Mouse (Mus musculus): ENCODE measurements around the gene Tfcp2.
A peak's percentile ranks its signal among the peaks of the same experiment; 100 is the strongest.
"Not testable (repeated sequence)": the region's sequence is repeated elsewhere in the genome, so short reads cannot be mapped to it uniquely, and the experiment has no call there.

Gene Tfcp2

DNA sequence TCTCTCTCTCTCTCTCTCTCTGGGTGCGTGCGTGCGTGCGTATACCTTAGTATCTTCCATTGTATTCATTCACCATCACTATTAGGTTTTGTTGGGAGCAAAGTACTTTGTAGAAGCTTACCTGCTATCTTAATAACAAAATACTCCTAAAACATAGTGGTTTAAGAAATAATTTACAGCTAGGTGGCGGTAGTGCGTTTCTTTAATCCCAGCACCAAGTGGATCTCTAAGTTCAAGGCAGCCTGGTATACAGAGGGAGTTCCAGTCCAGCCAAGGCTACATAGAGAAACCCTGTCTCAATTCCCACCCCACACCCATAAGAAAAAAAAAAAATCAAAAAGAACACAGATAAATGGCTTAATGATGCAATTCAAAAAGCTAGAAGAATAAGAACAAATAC lies 13.9 kb downstream of the Tfcp2 start:
- no peaks in the 10 kb centered on the region for H3K36me3 ChIP-seq (ENCODE audit: control insufficient read depth, insufficient read depth, low read length, poor library complexity, severe bottlenecking)
- H3K27me3 ChIP-seq (ENCODE audit: control insufficient read depth, insufficient read depth, low read length, poor library complexity, severe bottlenecking) = no peaks in the 10 kb centered on the region
- peak; percentile 87 for DNase-seq (ENCODE audit: low read depth, low spot score)

- H3K36me3 ChIP-seq (ENCODE audit: control insufficient read depth, insufficient read depth, low read length, poor library complexity, severe bottlenecking) = no peaks in the 10 kb centered on the region
- no peak for DNase-seq (ENCODE audit: low read depth, low spot score)
- H3K27me3 ChIP-seq (ENCODE audit: control insufficient read depth, insufficient read depth, low read length, poor library complexity, severe bottlenecking) = no peaks in the 10 kb centered on the region
Observed at GRCm38 (mm10) chr15:100527900-100528299, 23.9 kb downstream of the Tfcp2 start.

DNA sequence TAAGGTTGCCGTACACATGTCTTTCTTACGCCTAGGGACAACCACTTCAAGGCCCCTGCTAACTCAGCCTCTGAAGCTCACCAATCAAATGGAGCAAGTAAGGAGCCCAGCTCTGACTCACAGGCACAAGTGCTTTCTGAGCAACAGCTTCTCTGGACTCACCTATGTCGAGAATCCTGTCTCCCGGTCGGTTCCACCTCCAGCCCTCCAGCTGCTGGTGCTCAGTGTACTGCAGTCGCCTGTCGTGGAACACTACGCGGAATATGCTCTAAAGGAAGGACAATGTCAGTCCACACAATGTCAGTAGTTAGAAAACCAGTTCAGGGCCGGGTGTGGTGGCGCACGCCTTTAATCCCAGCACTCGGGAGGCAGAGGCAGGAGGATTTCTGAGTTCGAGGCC lies 26.4 kb downstream of the Tfcp2 start:
- DNase-seq (ENCODE audit: low read depth, low spot score) = no peak
- H3K36me3 ChIP-seq (ENCODE audit: control insufficient read depth, insufficient read depth, low read length, poor library complexity, severe bottlenecking) = no peaks in the 10 kb centered on the region

GRCm38 (mm10) chr15:100520306-100520705 lies 31.5 kb downstream of the Tfcp2 start:
- H3K36me3 ChIP-seq (ENCODE audit: control insufficient read depth, insufficient read depth, low read length, poor library complexity, severe bottlenecking) = 0 out of 2 replicates have a peak, but pooled peaks cover 3% of the 10 kb centered on the region
- no peaks in the 10 kb centered on the region for H3K27me3 ChIP-seq (ENCODE audit: control insufficient read depth, insufficient read depth, low read length, poor library complexity, severe bottlenecking)
- DNase-seq (ENCODE audit: low read depth, low spot score) = no peak

More for the DNA sequence above, 26.4 kb downstream of the Tfcp2 start:
- H3K27me3 ChIP-seq (ENCODE audit: control insufficient read depth, insufficient read depth, low read length, poor library complexity, severe bottlenecking) = no peaks in the 10 kb centered on the region

DNA sequence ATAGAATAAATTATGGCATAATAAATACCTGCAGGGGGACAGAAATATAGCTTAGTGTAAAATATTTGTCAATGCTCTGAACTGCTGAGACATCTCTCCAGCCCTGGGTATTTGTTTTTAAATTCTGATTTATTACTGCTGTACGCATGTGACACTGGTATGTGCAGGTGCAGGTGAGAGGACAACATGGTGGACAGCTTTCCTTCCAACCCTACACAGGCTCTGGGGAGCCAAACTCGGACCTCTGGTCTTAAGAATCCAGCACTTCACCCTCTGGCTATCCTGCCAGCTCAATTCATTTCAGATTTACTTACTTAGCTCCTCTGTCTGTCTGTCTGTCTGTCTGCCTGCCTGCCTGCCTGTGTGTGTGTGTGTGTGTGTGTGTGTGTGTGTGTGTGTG lies 36.7 kb downstream of the Tfcp2 start:
- no peak for DNase-seq (ENCODE audit: low read depth, low spot score)
- H3K27me3 ChIP-seq (ENCODE audit: control insufficient read depth, insufficient read depth, low read length, poor library complexity, severe bottlenecking) = no peaks in the 10 kb centered on the region

GRCm38 (mm10) chr15:100513387-100513786 lies 38.4 kb downstream of the Tfcp2 start:
- Histone ChIP-seq H3K27me3 (ENCODE audit: control insufficient read depth, insufficient read depth, low read length, poor library complexity, severe bottlenecking) (no peaks in the 10 kb centered on the region), H3K36me3 (ENCODE audit: control insufficient read depth, insufficient read depth, low read length, poor library complexity, severe bottlenecking) (0 out of 2 replicates have a peak, but pooled peaks cover 3% of the 10 kb centered on the region)
- no peak for DNase-seq (ENCODE audit: low read depth, low spot score)

More for the DNA sequence above, 36.7 kb downstream of the Tfcp2 start:
- H3K36me3 ChIP-seq (ENCODE audit: control insufficient read depth, insufficient read depth, low read length, poor library complexity, severe bottlenecking) = 0 out of 2 replicates have a peak, but pooled peaks cover 3% of the 10 kb centered on the region

DNA sequence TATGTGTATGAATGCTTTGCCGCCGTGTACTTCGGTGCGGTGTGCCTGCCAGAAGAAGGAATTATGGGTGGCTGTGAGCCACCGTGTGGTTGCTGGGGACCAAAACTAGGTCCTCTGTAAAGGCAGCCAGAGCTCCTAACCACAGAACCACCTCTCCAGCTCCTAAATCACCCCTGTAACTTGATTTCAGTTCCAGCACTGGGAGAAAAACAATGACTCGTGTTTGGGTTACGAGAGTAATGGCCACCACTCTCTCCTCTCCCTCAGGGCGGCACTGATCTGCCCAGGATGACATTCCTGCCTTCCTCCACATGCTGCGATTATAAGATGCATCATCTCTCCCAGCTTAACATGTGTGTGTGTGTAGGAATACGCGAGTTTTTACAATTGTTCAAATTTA lies 41.7 kb downstream of the Tfcp2 start:
- no peak for DNase-seq (ENCODE audit: low read depth, low spot score)
- no peaks in the 10 kb centered on the region for H3K36me3 ChIP-seq (ENCODE audit: control insufficient read depth, insufficient read depth, low read length, poor library complexity, severe bottlenecking)
- no peaks in the 10 kb centered on the region for H3K27me3 ChIP-seq (ENCODE audit: control insufficient read depth, insufficient read depth, low read length, poor library complexity, severe bottlenecking)

- Histone ChIP-seq H3K27me3 (ENCODE audit: control insufficient read depth, insufficient read depth, low read length, poor library complexity, severe bottlenecking) (no peaks in the 10 kb centered on the region), H3K36me3 (ENCODE audit: control insufficient read depth, insufficient read depth, low read length, poor library complexity, severe bottlenecking) (no peaks in the 10 kb centered on the region)
- DNase-seq (ENCODE audit: low read depth, low spot score) = no peak
Observed at GRCm38 (mm10) chr15:100508454-100509167, 43.2 kb downstream of the Tfcp2 start.

DNA sequence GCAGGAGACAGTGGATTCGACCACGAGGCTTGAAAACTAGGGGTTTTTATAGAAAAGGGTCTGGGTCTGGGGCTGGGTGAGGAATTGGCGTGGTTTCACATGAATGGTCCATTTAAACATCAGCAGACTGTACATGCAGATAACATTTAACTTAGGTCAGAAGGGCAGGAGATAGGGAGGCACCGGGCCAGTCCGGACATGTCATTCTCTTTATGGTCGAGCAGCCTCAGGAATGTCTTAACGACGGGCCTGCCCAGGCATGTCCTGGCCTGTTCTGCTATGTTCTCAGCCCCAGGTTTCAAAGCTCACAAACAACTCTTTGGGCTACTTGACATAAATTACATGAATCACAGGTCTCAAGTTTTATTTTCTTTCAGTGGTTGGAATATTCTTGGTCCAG lies 52.3 kb downstream of the Tfcp2 start:
- not testable (repeated sequence) for H3K36me3 ChIP-seq (ENCODE audit: control insufficient read depth, insufficient read depth, low read length, poor library complexity, severe bottlenecking); H3K27me3 ChIP-seq (ENCODE audit: control insufficient read depth, insufficient read depth, low read length, poor library complexity, severe bottlenecking); DNase-seq (ENCODE audit: low read depth, low spot score)

DNA sequence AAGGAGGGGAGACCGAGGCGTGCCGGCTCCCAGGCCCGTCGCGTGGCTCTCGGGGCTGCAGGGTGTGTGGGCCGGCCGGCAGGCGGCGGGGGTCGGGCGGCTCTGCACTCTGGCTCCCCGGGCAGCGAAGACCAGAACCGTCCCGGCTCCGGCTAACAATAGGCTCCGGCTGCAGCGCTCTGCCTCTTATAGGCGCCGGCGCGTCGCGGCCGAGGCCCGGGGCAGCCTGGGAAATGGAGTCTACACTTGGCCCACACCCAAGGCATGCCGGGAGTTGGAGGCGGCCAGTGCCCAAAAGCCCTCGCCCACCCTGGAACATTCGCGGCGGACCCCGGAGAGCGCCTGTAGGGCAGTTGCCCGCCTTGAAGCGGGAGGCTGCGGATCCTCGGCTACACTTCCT lies 56.7 kb downstream of the Tfcp2 start, which contains the start of gene Csrnp2:
Gene Csrnp2 (minus strand): TSS at position 387 of the 400 bp plus-strand sequence.
- DNase-seq (ENCODE audit: low read depth, low spot score) = peak; percentile 88
- H3K27me3 ChIP-seq (ENCODE audit: control insufficient read depth, insufficient read depth, low read length, poor library complexity, severe bottlenecking) = no peaks in the 10 kb centered on the region
- H3K36me3 ChIP-seq (ENCODE audit: control insufficient read depth, insufficient read depth, low read length, poor library complexity, severe bottlenecking) = no peaks in the 10 kb centered on the region

DNA sequence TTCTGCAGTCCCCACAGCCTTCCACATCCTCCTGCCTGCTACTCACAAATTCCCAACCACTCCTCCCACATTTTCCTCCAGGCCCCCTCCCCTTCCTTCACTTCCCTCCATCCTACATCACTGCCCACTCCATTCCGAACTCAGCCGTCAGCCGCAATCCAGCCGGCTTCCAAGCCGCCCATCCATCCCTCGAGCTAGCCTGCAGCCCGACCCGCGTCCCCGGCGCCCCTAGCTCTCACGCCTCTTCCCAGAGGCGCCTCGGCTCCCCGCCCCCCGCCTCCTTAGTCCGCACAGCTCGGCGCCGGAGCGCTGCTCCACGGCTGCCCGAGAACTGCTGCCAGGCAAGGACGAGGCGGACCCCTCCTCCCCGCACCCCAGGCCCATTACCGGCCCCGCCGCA lies 57.2 kb downstream of the Tfcp2 start:
- Histone ChIP-seq H3K27me3 (ENCODE audit: control insufficient read depth, insufficient read depth, low read length, poor library complexity, severe bottlenecking) (no peaks in the 10 kb centered on the region), H3K36me3 (ENCODE audit: control insufficient read depth, insufficient read depth, low read length, poor library complexity, severe bottlenecking) (no peaks in the 10 kb centered on the region)
- DNase-seq (ENCODE audit: low read depth, low spot score) = no peak

DNA sequence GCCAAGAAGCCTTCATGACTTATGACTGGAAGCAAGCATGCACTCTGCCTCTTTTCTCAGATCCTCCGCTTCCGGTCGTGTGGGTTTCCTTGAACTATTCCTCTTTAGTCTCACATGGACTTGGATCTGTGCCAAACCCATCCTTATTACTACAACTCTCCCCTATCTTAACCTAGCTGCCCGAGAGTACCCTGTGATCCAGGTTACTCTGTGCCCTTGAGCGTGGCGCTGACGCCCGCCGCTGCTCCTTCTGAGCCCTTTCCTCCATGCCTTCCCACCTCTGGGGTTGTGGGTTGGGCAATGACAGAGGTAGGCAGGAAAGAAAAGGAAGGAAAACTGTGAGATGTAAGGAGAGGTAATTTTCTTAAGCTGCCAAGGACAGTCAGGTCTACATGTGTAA lies 59.8 kb downstream of the Tfcp2 start:
- no peaks in the 10 kb centered on the region for H3K27me3 ChIP-seq (ENCODE audit: control insufficient read depth, insufficient read depth, low read length, poor library complexity, severe bottlenecking)
- H3K36me3 ChIP-seq (ENCODE audit: control insufficient read depth, insufficient read depth, low read length, poor library complexity, severe bottlenecking) = no peaks in the 10 kb centered on the region
- DNase-seq (ENCODE audit: low read depth, low spot score) = no peak

DNA sequence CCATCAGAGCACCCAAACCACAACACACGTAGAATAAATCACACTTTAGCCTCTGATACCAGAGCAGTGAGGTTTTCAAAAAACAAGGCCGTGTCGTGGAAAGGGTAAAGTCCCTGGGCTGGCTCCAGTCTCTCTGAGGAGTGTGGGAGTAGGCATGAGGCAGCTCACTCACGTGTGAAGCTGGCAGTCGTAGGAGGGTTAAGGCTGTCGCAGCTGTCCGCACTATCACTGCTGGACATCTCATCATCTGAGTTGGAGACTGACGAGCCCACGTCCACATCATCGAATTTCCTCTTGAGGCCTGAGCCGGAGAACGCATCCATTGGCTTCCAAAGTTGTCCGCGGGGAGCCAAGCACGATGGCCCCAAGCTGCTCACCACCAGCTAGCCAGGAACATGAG lies 62.5 kb downstream of the Tfcp2 start:
- no peak for DNase-seq (ENCODE audit: low read depth, low spot score)
- Histone ChIP-seq H3K36me3 (ENCODE audit: control insufficient read depth, insufficient read depth, low read length, poor library complexity, severe bottlenecking) (no peaks in the 10 kb centered on the region), H3K27me3 (ENCODE audit: control insufficient read depth, insufficient read depth, low read length, poor library complexity, severe bottlenecking) (no peaks in the 10 kb centered on the region)

- not testable (repeated sequence) for H3K27me3 ChIP-seq (ENCODE audit: control insufficient read depth, insufficient read depth, low read length, poor library complexity, severe bottlenecking); H3K36me3 ChIP-seq (ENCODE audit: control insufficient read depth, insufficient read depth, low read length, poor library complexity, severe bottlenecking); DNase-seq (ENCODE audit: low read depth, low spot score)
Observed at GRCm38 (mm10) chr15:100488297-100488696, 63.5 kb downstream of the Tfcp2 start.

GRCm38 (mm10) chr15:100487050-100487449 lies 64.8 kb downstream of the Tfcp2 start:
- Histone ChIP-seq H3K36me3 (ENCODE audit: control insufficient read depth, insufficient read depth, low read length, poor library complexity, severe bottlenecking) (no peaks in the 10 kb centered on the region), H3K27me3 (ENCODE audit: control insufficient read depth, insufficient read depth, low read length, poor library complexity, severe bottlenecking) (no peaks in the 10 kb centered on the region)
- no peak for DNase-seq (ENCODE audit: low read depth, low spot score)

DNA sequence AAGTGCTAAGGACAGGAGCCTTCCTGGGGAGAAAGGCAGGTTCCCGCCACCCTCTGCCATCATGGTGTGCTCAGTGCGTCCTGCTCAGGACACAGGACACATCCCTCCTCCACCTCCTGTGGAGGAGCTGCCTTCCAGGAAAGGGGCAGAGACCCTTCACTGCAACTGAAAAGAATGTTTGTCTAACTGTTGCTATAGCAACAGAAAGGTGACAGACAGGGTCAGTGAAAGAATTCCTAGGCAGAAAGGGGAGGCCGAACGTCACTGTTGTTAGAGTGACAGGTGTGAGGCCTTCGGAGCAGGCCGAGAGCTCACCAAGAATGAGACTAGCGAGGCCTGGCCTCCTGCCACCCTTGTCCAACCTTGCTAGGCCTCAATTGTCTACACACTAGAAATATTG lies 65.4 kb downstream of the Tfcp2 start:
- DNase-seq (ENCODE audit: low read depth, low spot score) = no peak
- H3K27me3 ChIP-seq (ENCODE audit: control insufficient read depth, insufficient read depth, low read length, poor library complexity, severe bottlenecking) = no peaks in the 10 kb centered on the region
- H3K36me3 ChIP-seq (ENCODE audit: control insufficient read depth, insufficient read depth, low read length, poor library complexity, severe bottlenecking) = no peaks in the 10 kb centered on the region
